Mouse (Mus musculus): ENCODE measurements around the gene Ltb4r1.

Gene Ltb4r1

DNA sequence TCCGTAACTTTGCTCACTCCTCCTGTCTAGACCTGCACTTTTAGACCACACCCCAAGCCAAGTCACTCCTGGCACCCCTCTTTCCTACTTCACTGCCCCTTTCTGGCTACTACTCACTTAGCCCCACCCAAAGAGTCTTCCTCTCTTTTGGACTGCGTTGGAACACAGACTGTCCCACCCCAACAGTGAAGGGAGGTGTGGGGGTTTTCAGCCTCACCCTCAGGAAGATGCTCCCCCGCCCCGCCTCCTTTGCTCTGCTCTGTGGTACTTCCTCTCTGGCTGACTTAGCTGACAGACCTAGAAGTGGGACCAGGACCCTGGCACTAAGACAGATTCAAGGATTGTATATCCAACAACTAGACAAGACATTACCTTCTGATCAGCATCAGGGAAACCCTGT lies at the start of gene Ltb4r1:
Ltb4r1 (plus strand) TSS at position 267 of the 400 bp plus-strand sequence.
- DNase-seq = no peak

DNA sequence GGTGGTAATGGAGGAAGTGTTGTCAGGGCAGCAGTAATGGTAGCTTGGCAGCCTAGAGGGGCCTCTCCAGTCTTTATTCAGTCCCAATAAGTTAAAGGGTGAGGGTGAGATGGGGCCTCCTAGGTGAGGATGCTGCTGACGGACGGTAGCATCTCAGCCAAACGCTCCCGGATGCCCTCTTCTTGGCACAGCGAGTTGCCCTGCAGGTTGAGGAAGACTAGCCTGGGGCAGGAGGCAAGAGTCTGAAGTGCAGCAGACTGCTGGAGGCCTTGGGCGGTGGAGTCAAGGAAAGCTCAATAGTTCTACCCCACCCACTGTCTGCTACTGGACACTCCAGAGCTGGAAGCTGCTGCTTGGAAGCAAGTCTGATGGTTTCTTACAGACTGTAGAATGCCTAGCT lies 49.5 kb upstream of the Ltb4r1 start:
- DNase-seq = peak; percentile 85

DNA sequence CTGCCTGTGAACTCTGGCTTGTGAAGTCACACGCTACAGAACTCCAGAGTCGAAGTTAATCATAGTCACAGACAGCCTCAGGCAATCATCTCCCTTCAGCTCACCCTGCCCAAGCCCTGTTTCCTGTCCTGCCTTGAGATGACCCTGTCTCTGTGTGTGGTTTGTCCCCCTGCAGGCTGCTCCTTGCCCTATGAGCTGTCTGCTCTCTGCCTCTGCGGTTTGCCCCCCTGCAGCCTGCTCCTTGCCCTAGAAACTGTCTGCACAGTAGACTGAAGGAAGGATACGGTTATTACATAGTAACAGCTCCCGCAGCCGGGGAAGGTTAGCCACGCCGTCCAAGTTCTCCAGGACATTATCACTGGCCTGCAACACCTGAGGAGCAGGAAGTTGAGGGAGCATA lies 48.9 kb upstream of the Ltb4r1 start:
- peak; percentile 81 for DNase-seq

DNA sequence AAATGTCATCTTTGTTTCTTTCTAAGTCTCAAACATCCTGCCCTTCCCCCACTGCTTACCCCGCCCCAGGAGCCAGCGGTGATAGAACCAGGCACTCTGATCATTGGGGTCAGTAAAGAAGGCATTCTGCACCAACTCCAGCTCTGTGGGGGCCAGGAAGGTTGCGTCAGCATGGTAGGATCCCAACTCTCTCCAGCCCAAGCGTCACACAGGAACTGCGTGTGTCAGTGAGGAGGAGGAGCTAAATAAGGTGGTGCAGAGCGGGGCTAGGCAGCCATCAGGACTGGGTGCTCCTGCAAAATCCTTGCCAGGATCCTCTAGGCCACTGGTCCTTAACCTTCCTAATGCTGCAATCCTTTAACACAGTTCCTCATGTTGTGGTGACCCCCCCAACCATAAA lies 46.0 kb upstream of the Ltb4r1 start:
- peak; percentile 83 for DNase-seq

DNA sequence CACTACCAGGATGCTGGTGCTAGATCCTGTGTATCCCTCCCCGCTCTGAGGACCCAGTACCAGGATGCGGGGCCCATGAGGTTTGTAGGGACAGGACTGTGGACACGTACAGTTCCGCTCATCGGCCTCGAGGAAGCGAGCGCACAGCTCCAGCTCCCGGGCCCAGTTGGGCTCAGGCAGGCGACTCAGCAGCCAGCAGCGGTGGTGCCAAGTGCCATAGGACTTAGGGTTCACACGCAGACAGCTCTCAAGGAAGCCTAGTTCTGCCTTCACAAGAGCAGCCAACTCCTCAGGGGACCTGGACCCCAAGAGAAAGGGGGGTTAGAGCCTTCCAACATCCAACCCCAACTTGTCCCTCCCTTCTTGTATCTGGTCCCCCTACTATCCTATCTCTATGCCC lies 45.1 kb upstream of the Ltb4r1 start:
- no peak for DNase-seq

DNA sequence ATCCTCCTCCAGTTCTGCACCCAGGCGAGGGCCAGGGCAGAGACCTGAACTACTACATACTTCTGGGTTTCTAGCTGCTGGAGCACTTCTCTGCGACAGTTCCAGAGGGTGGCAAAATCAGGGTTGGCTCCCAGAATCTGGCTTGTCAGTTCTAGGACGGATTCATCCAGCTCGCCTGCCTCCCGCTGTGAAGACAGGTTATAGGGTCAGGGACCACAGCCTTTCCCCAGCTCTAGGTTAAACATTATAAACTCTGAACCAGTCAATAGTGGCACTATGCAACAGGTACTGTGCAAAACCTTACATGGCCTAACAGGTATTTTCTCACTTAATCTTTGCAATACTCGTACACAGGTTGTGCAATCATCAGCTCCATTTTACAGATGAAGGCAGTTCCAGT lies 44.7 kb upstream of the Ltb4r1 start:
- no peak for DNase-seq

DNA sequence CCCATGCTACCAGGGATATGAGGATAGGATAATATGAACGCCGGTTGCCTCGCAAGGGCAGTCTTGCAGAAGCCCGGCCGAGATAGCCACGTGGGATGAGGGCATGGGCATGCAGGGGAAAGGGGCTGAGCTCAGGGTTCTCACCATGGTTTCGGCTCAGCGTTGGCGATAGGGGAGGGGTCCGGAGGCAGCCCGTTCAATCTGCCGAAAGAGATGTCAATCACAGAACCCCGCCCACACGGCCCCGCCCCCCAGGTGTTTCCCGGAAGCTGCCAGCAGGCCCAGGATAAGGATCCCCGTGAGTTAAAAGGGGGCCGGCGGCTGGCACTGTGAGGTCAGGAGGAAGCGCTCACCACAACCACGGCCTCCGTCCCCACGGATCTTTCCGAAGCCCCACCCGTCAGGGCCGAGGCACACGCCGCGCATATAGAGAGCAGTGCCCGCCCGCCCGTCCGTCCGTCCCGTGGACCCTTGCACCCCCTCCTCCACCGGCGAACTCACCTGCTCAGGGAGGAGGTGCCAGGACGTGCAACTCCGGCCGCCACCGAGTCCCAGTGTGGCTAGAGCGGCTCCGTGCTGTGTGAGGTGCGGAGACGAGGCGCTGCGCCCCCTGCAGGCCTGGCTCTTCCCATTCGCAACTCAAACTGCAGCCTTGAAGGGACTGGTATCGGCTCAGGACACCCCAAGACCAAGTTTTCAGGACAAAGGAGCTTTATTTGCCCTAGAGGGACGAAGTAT lies 43.9 kb upstream of the Ltb4r1 start, which contains the start of gene Rabggta:
Rabggta (minus strand) TSS at position 564 of the 738 bp plus-strand sequence.
- peak; percentile 99 for DNase-seq

DNA sequence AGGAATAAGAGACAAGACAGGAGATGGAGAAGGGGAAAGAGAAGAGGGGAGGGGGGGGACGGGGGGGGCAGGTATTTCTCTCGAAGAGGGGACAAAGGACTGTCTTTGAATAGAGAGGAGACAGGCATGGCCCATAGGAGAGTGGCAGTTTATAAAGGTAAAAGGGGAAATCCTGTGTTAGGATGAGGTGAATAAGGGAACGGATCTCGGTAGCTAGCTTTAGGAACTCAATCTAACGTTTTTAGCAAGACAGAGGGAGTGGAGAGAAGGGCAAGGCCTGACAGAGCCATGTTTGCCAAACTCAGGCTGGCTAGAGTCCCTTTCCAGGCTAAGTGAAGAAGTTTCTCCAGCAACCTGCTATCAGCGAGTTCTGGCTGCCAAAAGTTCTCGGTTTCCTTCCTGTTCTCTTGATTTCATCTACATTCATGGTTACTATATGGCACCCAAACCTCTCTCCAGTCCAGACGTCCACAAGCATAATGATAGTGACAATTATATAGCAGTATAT lies 43.3 kb upstream of the Ltb4r1 start:
- DNase-seq = no peak

DNA sequence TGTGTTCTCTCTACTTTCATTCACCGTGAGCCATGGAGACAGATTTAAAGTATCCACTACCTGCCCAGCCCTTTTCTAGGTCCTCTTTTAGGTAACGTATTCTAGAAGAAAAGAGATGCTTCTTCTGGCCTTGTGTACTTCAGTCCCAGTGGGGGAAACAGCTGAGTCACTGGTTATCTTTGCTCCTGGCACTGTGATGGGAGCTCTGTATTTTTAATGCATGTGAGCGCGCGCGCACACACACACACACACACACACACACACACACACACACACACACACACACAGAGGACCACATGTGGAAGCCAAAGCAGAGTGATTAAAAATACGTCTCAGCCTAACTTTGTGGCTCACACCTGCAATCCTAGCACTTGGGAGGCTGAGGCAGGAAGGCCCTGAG lies 42.3 kb upstream of the Ltb4r1 start:
- DNase-seq = no peak

DNA sequence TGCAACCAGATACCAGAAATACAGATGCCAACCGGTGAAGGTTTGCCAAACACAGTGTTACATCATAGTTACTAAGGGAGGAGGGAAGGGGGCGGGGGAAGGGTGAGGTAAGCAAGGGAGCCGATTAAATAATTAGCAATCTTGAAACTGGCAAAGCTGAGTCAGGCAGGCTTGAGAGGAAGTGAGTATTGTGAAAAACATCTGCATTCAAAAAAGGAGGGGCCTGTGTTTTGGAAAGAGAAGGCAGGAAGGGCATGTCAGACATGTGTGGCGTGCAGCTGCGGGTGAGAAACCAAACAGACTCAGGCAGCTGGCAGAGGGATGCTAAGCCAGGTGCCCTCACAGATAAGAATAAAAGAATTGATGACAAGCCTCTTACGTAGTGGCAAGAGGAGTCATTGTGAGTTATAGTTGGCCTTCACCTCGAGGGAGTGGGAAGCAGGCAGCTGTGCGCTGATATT lies 41.3 kb upstream of the Ltb4r1 start:
- DNase-seq = peak; percentile 98

DNA sequence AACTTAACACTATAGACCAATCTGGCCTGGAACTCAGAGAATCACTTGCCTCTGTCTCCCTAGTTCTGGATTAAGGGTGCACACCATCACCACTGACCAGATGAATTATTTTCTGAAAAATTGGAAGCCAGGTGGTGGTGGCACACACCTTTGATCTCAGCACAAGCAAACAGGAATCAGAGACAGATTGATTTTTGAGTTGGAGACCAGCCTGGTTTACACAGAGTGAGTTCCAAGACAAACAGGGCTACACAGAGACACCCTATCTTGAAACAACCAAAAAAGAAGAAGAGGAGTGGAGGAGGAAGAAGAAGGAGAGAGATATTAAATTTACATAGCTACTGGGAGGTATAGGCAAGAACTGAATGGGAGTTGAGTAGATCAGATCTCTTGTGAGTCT lies 39.5 kb upstream of the Ltb4r1 start:
- DNase-seq = no peak

DNA sequence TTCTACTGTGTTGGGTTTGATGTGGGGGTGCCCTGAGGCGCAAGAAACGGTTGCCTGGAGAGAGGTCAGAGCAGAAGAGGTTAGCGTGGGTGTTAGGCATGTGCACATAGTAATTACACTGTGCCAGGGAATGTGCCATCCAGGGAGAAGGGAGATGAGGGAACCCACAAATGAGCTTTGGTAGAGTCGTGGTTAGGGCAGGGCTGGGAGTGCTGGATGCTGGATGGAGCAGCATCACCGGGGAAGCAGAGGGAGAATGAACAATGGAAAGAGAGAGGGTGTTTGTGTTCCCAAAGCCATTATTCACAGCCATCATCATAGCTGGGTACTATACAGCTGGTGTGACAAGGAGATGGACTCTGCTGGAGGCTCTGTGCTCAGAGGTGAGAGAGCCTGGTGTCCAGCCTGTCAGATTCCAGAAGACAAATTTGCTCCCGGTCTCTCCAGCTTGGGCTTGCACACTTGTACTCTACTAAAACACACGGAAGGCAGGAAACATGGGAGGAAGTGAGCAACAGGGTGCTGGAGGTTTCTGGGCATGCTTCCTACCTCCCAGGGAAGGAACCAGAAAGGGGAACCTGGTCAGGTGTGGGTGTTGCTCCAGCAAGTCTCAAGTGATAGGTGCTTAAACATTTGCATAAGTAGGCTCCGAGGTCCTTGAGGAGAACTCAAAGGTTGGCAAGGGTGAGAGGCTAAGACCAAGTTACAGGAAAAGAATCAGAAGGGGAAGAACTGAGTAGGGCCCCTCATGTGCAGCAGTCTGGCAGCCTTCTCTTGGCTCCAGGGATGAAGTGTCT lies 37.7 kb upstream of the Ltb4r1 start:
- no peak for DNase-seq

DNA sequence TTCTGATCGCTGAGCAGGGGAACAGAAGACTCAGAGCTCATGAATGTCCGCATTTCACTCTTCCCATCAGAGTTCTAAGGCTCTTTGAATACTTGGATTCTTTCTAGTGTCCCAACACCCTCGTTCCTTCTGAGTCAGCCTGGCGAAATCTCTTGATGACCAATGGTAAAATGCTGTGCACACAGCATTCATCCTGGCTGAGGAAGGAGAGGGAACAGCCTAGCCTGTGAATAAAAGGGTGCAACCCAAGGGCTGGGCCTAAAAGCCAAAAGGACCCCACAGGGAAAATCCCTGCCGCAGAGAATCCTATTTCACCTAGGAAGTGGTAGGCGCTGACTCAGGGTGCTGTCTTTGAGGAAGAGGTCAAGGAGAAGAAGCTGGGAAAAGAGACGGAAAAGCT lies 35.6 kb upstream of the Ltb4r1 start:
- DNase-seq = no peak

DNA sequence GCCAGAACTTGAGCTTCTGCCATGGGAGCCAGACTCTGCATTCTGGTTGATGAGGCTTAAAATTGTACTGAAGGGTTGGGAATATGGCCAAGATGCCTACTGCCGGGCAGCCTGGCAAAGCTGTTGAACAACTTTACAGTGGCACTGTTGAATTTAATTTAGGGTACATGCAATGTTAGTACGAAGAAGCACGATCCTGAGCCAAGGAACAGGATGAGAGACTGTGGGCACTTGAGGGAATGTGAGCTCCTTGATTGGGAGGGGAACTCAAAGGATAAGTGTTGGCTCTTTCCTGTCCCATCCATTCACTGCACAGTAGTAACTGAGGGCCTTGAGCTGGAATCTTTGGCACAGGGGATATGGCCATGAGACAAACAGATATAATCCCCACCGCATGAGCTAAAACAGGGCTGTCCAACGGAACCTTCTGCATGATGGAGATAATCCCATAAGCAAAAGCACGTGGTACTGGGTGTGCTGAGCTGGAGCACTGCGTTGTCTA lies 35.2 kb upstream of the Ltb4r1 start:
- DNase-seq = no peak

DNA sequence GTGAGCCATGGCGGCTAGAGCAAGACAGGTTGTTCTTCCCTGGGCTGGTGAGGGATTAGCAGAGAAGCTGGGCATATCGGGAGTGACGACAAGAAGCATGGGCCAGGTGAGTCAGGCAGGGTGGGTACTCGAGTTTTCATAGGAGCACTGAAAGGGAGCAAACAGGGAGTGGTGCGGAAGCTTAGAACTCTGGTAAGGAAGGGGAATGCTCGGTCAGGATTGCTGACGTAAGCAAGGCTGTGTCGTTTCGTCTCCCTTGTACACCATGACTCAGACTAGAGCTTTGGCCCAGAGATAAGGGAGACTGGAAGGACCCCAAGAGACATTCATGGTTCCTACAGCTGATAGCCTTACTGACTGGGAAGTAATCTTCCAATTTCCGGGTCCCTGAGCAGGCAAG lies 31.9 kb upstream of the Ltb4r1 start:
- peak; percentile 84 for DNase-seq

DNA sequence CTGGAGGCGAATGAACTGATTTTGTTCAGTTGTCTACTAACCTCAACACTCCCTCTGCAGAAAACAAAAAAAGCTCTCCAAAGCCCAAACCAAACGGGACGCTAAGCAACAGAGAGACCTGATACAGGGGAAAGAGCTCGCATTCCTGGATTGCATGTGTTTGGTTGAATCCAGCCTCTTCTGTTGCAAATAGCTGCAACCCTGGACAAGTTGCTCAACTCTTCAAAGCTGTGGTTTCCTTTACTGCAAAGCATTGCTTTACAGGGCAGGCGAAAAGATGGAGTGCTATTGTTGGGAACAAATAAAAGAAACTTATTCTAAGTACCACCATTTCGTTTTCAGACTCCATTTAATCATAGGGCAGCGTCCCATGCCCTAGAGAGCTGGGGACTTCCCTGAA lies 30.9 kb upstream of the Ltb4r1 start:
- DNase-seq = no peak

DNA sequence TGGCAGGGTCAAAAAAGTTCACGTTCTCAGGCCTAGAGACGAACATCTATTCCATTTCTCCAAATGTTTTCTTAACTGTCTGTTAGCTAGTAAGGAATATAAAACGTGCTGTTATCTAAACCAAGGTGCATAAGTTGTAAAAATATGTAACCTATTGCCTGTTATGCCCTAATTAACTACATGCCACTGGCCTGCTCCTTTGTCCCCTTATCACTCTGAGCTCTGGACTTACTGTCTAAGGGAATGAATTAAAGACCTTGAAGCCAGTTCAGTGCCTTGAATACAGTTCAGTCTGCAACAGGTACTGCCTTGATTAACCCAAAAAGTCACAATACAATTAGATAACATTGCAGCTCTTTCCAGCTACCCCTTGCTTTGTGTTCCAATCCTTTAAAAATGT lies 30.4 kb upstream of the Ltb4r1 start:
- no peak for DNase-seq

DNA sequence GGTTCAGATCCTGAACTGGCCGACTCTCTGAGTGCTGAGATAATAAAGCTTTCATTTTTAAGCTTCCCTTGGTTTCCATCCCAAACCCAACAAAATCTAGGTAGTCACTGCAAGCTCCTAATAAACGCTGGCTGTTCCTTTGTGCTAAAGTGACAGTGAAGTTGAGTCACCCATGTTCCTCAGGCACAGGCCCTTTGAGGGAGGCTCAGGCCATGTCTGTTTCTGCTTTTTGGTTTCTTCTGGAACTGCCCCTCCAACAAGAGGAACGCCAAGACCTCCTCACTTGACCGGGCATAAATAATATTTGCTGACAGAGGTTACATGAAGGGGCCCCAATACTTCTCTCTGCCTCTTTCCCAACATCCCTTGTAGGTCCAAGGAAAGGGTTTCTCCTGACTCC lies 30.0 kb upstream of the Ltb4r1 start:
- DNase-seq = no peak

DNA sequence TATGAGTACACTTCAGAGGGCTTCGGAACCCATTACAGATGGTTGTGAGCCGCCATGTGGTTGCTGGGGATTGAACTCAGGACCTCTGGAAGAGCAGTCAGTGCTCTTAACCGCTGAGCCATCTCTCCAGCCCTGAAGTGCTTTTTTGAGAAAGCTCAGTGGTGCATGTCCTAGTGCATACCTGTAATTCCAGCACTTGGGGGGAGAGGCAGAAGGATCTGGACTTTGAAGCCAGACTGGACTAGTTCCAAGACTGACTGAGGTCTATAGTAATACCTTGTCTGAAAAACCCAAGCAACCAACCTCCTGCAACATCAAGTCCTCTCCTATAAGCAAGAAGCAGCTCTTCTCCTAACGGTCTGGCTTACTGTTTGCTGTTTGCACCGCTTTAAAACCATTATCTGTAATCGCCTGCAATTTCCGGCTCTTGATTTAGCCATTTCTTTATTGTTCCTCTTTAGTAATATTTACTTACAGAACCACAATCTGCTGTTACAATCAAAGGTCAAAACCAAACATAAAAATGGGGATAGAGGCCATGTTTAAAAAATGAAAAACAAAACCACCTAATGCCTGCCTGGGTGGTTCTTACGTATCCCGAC lies 28.6 kb upstream of the Ltb4r1 start:
- no peak for DNase-seq

DNA sequence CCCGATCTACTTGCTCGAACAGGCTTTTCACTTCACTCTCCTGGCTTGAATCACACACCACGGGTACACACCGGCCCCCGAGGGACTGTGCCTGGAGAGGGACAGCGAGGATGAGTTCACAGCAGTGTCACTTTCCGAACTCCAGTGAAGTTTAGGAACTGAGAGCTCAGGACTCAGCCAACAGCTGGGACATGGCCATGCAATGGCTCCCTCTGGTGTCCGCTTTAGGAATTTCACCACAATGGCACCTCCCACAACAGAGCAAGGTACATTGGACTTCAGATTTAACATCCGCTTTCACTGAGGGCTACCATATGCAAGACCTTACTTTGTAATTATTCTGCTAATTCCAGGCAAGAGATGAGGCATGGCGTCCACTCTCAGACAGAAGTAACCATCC lies 22.1 kb upstream of the Ltb4r1 start:
- DNase-seq = peak; percentile 97

DNA sequence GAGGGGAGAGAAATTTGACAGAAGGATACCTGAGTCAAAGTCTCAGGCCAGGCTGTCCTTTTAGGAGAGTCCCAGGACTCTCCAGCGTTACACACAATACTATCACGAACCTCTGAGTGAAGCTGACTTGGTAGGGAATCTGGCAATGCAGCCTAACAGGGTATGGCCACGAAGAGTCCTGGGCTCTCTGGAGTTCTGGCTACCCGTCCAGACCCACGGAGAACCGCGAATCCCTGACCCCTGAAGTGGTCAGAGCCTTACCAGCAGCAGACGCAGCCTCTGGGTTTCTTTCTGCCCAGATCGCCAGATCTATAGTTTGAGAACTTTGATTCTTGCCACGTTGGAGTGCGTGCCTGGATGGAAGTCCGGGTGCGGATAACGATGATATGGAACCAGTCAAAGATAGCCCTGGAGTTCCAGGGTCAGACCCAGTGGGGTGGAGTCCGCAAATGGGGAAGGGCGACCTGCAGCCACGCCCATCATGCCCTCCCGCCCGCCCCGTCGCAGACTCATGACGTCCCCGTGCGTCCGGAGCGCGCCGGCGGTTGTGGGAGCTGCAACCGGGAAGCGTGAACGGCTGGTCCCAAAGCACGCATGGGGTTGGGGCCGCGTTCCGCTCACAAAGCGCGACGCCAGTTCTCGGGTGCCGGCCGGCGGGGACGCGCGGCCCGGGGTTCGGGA lies 20.4 kb upstream of the Ltb4r1 start, which contains the start of the genes Dhrs1 and Nop9:
Dhrs1 (minus strand) TSS at position 511 of the 681 bp plus-strand sequence.
Nop9 (plus strand) TSS at position 514 of the 681 bp plus-strand sequence.
- peak; percentile 99 for DNase-seq

DNA sequence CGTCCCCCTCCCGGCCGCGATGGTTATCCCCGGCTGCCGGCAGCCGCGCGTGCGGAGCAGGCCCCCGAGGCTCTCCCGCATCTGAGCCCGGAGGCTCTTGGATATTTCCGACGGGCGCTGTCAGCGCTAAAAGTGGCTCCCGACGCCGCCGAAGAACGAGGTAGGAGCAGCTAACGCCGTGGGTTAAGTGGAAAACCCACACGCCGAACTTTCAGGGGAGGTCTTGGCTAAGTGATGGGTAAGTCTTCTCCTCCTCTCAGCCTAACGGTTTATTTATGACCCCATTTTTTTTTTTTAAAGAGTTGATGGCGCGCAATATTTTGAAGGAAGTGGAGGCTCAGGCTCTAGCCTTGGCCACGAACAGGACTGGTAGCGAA lies 19.9 kb upstream of the Ltb4r1 start:
- DNase-seq = no peak

Data from heart, adult 11 months (tissue).